Mouse (Mus musculus) heart, adult 9 months (tissue): ENCODE measurements around the gene Prrx2.
"Not testable (repeated sequence)": the region's sequence is repeated elsewhere in the genome, so short reads cannot be mapped to it uniquely, and the experiment has no call there.

Source experiments
- DNase-seq, 2 experiments: peaks; one replicate each; pipeline ENCODE4 v3.0.0; 2022; ENCODE audit warnings: low spot score in 2 of 2

Gene Prrx2

DNA sequence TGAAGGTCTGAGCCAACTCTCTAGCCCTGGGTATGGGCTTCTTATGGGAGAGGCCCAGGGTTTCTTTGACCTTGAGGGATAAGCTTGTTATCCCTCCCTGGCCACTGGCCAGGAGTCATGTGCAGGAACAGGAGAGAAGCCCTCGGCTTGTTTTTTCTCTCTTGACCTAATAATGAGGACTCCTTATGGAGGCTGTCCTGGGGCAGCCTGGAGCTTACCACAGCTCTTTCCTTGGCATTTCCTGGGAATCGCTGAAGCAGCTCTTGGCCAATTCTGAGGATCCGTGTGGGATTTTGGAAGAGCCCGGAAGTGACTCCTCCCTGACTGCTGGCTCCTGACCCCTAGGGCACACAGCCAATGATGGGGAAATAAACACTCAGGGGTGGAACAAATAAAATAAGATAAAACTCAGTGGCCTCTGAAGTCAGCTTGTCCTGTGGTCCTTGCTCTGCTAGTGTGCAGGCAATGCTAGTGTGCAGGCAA, 77.6 kb downstream of the Prrx2 start:
- peak; percentile 72 to 81 for DNase-seq

- DNase-seq, result no peak
These were observed 78.2 kb downstream of the Prrx2 start for GRCm38 (mm10) chr2:30913022-30913421.

- no peak for DNase-seq
These were observed 80.1 kb downstream of the Prrx2 start for GRCm38 (mm10) chr2:30914836-30915235.

- DNase-seq, result no peak
These were observed 80.6 kb downstream of the Prrx2 start for GRCm38 (mm10) chr2:30915376-30915775.

- DNase-seq, result not testable (repeated sequence)
These were observed 81.2 kb downstream of the Prrx2 start for GRCm38 (mm10) chr2:30915933-30916332.

DNA sequence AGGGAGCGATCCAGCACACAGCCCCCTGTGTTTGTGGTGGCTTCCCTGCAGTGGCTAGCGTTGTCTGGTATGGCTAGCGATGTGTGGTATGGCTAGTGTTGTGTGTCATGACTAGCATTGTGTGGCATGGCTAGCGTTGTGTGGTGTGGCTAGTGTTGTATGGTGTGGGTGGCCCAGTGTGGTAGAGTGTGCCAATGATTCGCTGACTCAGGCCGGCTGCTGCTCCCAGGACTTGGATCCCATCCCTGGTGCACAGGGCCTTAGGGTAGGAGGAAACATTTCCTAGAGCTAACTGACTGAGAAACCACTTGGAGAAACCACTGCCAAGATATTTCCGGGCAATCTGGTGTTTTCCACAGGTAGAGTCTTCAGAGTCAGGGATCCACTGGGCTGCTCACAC, 82.9 kb downstream of the Prrx2 start:
- no peak for DNase-seq

- DNase-seq, result no peak
These were observed 83.4 kb downstream of the Prrx2 start for GRCm38 (mm10) chr2:30918126-30918525.

GRCm38 (mm10) chr2:30918780-30919329, 84.1 kb downstream of the Prrx2 start:
- DNase-seq, result no peak

DNA sequence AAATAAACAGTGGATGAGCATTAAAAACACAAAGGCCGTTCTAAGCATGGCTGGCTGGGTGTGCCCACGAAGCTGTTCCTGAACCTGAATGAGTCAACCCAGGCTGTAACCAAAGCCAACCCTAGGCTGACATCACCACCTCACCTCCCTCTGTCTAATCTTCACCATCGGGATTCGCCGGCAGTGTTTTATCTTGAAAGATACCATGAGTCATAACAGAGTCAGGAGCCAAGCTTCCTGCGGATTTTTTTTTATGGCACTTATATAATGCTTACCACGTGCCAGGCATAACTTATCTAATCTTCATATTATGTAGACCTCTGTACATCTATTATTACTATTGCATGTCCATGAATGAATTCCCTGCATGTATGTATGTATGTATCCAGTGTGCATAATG, 85.4 kb downstream of the Prrx2 start:
- DNase-seq, result no peak

GRCm38 (mm10) chr2:30923099-30923498, 88.3 kb downstream of the Prrx2 start:
- DNase-seq, result no peak

DNA sequence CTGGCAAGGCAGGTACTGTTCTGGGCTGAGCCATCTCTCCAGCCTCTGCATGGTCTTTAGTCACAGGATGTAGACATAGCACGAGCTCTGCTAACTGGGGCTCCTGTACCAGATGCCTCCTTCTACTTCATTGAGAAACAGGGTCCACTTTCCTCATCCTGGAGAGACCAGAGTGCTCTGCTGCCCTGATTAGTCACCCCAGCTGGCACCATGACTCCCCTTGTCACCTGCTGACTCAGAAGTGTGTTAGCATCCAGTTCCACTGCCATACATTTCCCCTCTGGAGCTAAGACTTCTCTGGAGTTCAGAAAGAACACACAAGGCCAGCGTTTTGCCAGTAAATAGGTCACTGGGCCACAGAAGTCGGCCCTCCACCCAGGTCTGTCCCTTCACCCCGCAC, 90.4 kb downstream of the Prrx2 start:
- no peak for DNase-seq

DNA sequence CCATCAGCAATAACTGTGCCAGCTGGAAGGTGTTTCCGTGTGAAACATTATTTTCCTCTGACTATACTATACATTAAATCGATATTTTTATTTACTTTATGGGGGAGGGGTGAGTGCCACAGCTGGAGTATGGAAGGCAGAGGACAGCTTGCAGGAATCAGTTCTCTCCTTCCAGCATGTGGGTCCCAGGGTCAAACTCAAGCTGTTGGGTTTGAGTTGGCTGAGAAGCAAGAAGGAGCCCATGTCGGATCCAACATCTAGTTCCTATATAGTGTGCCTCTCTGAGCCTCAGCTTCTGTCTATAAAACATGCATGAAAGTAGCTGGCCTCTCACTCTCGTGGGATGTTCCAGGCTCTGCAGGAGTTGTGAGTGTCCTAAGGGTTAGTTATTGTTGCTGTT, 91.6 kb downstream of the Prrx2 start:
- no peak for DNase-seq

DNA sequence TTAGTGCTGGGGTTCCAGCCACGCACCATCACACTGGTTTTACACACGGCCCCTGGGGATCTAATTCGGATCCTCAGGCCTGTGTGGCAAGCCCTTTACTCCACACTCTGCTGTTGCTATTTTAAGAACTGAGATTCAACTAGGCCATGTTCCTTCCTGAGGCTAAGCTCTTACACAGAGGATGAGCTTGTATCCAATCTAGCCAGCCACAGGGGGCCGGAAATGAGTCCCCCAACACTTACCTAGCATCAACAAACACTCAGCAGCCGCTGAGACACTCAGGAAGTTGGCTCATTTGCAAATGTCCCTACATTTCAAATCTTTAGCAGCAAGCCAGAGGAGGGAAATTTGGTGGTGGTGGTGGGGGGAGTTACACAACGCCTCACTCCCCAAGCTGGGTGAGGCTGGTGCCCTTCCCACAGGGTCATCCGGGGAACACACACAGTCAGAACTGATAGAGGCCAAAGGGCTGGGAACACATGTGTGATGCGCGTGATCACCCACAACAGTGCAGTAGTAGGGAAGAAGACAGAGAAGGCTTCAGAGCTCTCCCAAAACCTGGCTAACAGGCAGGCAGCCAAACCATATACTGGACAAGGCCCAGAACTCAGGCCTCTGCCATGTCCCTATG, 92.5 kb downstream of the Prrx2 start:
- DNase-seq, result peak in 1 of 2 experiments; percentile 23

DNA sequence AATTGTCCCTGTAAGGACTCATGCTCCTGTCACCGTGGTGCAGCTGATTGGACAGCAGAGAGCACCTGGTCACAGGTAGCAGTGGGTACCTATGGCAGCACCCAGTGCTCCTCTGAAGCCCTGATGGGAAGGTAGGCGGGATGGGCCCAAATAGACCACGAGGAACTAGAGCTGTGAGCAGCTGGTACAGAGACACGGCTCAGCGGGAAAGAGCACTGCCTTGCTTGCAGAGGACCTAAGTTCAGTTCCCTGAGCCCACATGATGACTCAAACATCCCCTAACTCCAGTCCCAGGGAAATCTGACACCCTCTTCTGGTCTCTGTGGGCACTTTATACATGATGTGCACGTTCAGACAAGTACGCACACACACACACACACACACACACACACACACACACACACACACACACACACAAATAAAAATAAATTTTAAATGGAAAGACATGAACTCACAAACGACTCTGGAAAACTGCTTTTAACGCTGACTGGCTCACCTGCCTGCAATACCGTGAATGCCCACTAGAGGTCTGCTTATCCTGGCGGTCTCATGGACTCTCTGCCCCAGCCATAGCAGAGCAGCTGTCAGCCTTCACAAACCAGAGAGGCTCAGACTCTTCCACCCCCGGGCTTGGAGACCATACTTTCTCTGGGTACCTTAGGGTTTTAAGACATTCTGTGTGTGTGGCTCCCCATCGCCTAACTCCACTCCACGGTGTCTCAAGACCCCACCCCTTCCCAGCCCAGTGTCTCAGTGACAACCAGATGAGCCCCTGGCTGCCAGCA, 93.3 kb downstream of the Prrx2 start:
- peak; percentile 57 to 73 for DNase-seq

- peak; percentile 68 to 73 for DNase-seq
These were observed 94.2 kb downstream of the Prrx2 start for GRCm38 (mm10) chr2:30928893-30929482.

- peak; percentile 55 to 65 for DNase-seq
These were observed 94.8 kb downstream of the Prrx2 start, which contains the start of gene Ptges for GRCm38 (mm10) chr2:30929483-30930045. TSS of gene Ptges (minus strand) at chr2:30929863.

DNA sequence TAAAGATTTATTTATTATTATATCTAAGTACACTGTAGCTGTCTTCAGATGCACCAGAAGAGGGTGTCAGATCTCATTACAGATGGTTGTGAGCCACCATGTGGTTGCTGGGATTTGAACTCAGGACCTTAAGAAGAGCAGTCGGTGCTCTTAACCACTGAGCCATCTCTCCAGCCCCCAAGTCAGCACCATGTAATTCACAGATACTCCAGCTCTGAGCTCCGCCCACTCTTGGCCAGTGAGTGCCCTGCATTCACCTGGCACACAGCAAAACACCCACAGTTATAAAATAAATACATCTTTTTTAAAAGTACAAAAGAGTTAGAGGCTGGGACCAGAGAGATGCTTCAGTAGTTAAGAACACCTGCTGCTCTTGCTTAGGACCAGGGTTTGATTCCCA, 96.1 kb downstream of the Prrx2 start:
- DNase-seq, result not testable (repeated sequence)
